Mouse (Mus musculus) limb, embryonic 14.5 days (tissue): ENCODE data around the gene Robo1. TPM values are rescaled to one million over a fixed set of nuclear protein-coding genes. Genes with fewer than 3 reads are reported as not detected.

Experiments used
- ATAC-seq: fragments of 200-750 bp; cut with Nextera tagmentation; 2 replicates; pipeline ENCODE4 v1.8.0; 2017; ENCODE audit warnings: low read depth, moderate number of reproducible peaks, moderate TSS enrichment; ENCODE audit not compliant: low FRiP score
- DNase-seq: peaks from one replicate; pipeline ENCODE4 v3.0.0-alpha.2; 2015; ENCODE audit warnings: low spot score
- H3K27ac ChIP-seq: fragments of 300-500 bp; sonication (generic); replicated peaks from 2 replicates; pipeline ENCODE4 v1.5.1; 2014; ENCODE audit warnings: low read depth, mild to moderate bottlenecking, low read length, moderate library complexity, mixed read lengths
- H3K27me3 ChIP-seq: fragments of 300-500 bp; sonication (generic); 2 replicates; pipeline ENCODE4 v1.6.1; 2014; ENCODE audit warnings: low read length, mixed read lengths; ENCODE audit not compliant: control insufficient read depth, insufficient read depth
- H3K36me3 ChIP-seq: fragments of 300-500 bp; sonication (generic); 2 replicates; pipeline ENCODE4 v1.6.1; 2014; ENCODE audit warnings: mild to moderate bottlenecking, low read length, moderate library complexity, mixed read lengths; ENCODE audit not compliant: control insufficient read depth, insufficient read depth
- H3K4me1 ChIP-seq: fragments of 300-500 bp; sonication (generic); 2 replicates; pipeline ENCODE4 v1.6.1; 2014; ENCODE audit warnings: antibody characterized with exemption, low read length, mixed read lengths; ENCODE audit not compliant: control insufficient read depth, insufficient read depth
- H3K4me2 ChIP-seq: fragments of 300-500 bp; sonication (generic); replicated peaks from 2 replicates; pipeline ENCODE4 v1.6.1; 2014; ENCODE audit warnings: low read depth, mild to moderate bottlenecking, low read length, moderate library complexity; ENCODE audit not compliant: severe bottlenecking
- H3K4me3 ChIP-seq: fragments of 300-500 bp; sonication (generic); replicated peaks from 2 replicates; pipeline ENCODE4 v1.5.1; 2014; ENCODE audit warnings: low read length
- H3K9ac ChIP-seq: fragments of 300-500 bp; sonication (generic); 2 replicates; pipeline ENCODE4 v1.6.1; 2014; ENCODE audit warnings: mild to moderate bottlenecking, low read depth, low read length, moderate library complexity; ENCODE audit not compliant: severe bottlenecking
- H3K9me3 ChIP-seq: fragments of 300-500 bp; sonication (generic); 2 replicates; pipeline ENCODE4 v1.6.1; 2016; ENCODE audit warnings: low read length; ENCODE audit not compliant: control insufficient read depth
- POLR2A ChIP-seq: fragments of 200-500 bp; IDR thresholded peaks from 2 replicates; pipeline ENCODE4 v1.8.0; 2012; ENCODE audit warnings: inconsistent platforms, mild to moderate bottlenecking, moderate library complexity, borderline replicate concordance; ENCODE audit not compliant: insufficient read depth, insufficient read length; ENCODE audit errors: extremely low read depth
- WGBS: fragments of 180-500 bp; shearing (Covaris S2); extraction: QIAGEN DNeasy Blood & Tissue Kit; methylation state at CpG from one replicate; pipeline ENCODE4 v1.1.7; 2014; 5-methylcytosine and 5-hydroxymethylcytosine counted together
- polyA plus RNA-seq, 2 experiments: library from polyadenylated mRNA; depleted of rRNA in 1 of 2; stranded (reverse) in 1 of 2; unstranded in 1 of 2; fragments of >200 nt; fragmentation: Nextera tagmentation in 1 of 2; extraction: Ambion mirVana in 1 of 2; gene quantifications; 2 replicates each; pipeline versions ENCODE4 v1.2.1 to v1.2.3; 2012 to 2014

Robo1 gene
- polyA plus RNA-seq, 2 experiments: 41.2 to 44.9 TPM

GRCm38 (mm10) chr16:73015976-73016375 lies 707.9 kb downstream of the Robo1 start:
- WGBS: 60% methylated on average over 4 of the region's 4 CpGs
- H3K4me2 ChIP-seq: no peak overlapping the region
- ATAC-seq (no peak), DNase-seq (no peak)
- no peaks in the 10 kb centered on the region for H3K9me3 ChIP-seq
- no peak for TF ChIP-seq POLR2A
- H3K27me3 ChIP-seq: no peaks in the 10 kb centered on the region
- H3K36me3 ChIP-seq: peaks cover 18% of the 10 kb centered on the region
- no peak overlapping the region for H3K4me3 ChIP-seq
- H3K27ac ChIP-seq: 0 out of 2 replicates have a peak overlapping the region, but pooled peaks have one; percentile 38
- no peak overlapping the region for H3K9ac ChIP-seq
- peaks cover 4% of the 10 kb centered on the region; the same call in 1 of the 2 replicates for H3K4me1 ChIP-seq

- DNase-seq (peak; percentile 75), ATAC-seq (peak; percentile 85)
- no peak for TF ChIP-seq POLR2A
- no peaks in the 10 kb centered on the region for H3K9me3 ChIP-seq
- H3K9ac ChIP-seq: no peak overlapping the region
- H3K36me3 ChIP-seq: peaks cover 18% of the 10 kb centered on the region
- H3K4me1 ChIP-seq: peaks cover 4% of the 10 kb centered on the region; the same call in 1 of the 2 replicates
- 35% methylated on average over 7 of the region's 7 CpGs for WGBS
- H3K27me3 ChIP-seq: no peaks in the 10 kb centered on the region
- H3K27ac ChIP-seq: no peak overlapping the region
- H3K4me3 ChIP-seq: no peak overlapping the region
- no peak overlapping the region for H3K4me2 ChIP-seq
Measured at GRCm38 (mm10) chr16:73016801-73017200, 708.7 kb downstream of the Robo1 start.

GRCm38 (mm10) chr16:73024326-73024725 lies 716.2 kb downstream of the Robo1 start:
- H3K4me2 ChIP-seq: no peak overlapping the region
- no peak overlapping the region for H3K27ac ChIP-seq
- no peaks in the 10 kb centered on the region for H3K4me1 ChIP-seq
- no peak for TF ChIP-seq POLR2A
- DNase-seq (no peak), ATAC-seq (no peak)
- H3K9me3 ChIP-seq: no peaks in the 10 kb centered on the region
- H3K27me3 ChIP-seq: no peaks in the 10 kb centered on the region
- no peak overlapping the region for H3K9ac ChIP-seq
- H3K4me3 ChIP-seq: no peak overlapping the region
- 91% methylated on average over 13 of the region's 13 CpGs for WGBS
- peaks cover 32% of the 10 kb centered on the region for H3K36me3 ChIP-seq

- no peak overlapping the region for H3K27ac ChIP-seq
- no peak overlapping the region for H3K4me2 ChIP-seq
- peaks cover 33% of the 10 kb centered on the region for H3K36me3 ChIP-seq
- ATAC-seq (no peak), DNase-seq (no peak)
- no peak overlapping the region for H3K4me3 ChIP-seq
- no peaks in the 10 kb centered on the region for H3K4me1 ChIP-seq
- TF ChIP-seq POLR2A: no peak
- WGBS: 60% methylated on average over 14 of the region's 14 CpGs
- H3K9me3 ChIP-seq: no peaks in the 10 kb centered on the region
- H3K27me3 ChIP-seq: no peaks in the 10 kb centered on the region
- H3K9ac ChIP-seq: no peak overlapping the region
Measured at GRCm38 (mm10) chr16:73027692-73028091, 719.6 kb downstream of the Robo1 start.

- no peak overlapping the region for H3K9ac ChIP-seq
- H3K27me3 ChIP-seq: no peaks in the 10 kb centered on the region
- H3K4me2 ChIP-seq: no peak overlapping the region
- ATAC-seq: no peak
- DNase-seq: no peak
- H3K9me3 ChIP-seq: no peaks in the 10 kb centered on the region
- no peak overlapping the region for H3K4me3 ChIP-seq
- peaks cover 27% of the 10 kb centered on the region for H3K36me3 ChIP-seq
- H3K27ac ChIP-seq: no peak overlapping the region
- TF ChIP-seq POLR2A: no peak
- no peaks in the 10 kb centered on the region for H3K4me1 ChIP-seq
- WGBS: 83% methylated on average over 4 of the region's 4 CpGs
Measured at GRCm38 (mm10) chr16:73030999-73031398, 722.9 kb downstream of the Robo1 start.
